Mouse (Mus musculus) bone marrow macrophage, adult 2 months (primary cell): ENCODE data around the gene U2af2.

Experiments
- CTCF ChIP-seq: IDR thresholded peaks from 2 replicates; pipeline ENCODE4 v1.5.1; 2012; ENCODE audit warnings: low read depth, mild to moderate bottlenecking, low read length, moderate library complexity
- POLR2A ChIP-seq: IDR thresholded peaks from 2 replicates; pipeline ENCODE4 v1.6.1; 2012; ENCODE audit warnings: mild to moderate bottlenecking, low read depth, low read length, borderline replicate concordance

DNA sequence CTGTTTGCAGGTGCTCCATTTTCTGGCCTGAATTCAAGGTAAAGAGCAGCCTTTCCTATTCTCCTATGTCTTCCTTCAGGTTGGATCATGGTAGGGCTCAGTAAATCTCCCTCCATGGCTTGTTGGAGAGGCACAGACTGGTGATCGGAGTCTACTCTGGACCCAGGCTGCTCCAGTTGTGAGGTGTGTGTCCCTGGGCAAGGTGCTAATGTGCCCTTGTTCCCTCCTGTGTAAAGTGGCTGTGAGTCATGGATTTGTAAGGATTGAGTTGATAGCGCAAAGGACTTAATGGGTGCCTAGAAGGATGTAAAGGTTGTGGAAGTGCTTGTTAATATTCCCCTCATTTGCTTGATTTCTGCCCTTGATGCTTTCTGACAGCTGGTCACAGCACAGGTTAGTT lies 20.0 kb downstream of the U2af2 start:
- TF ChIP-seq CTCF, result no peak
- no peak for TF ChIP-seq POLR2A
